Mouse (Mus musculus): Measurements from ENCODE around the gene Pcsk7. TPM values are rescaled to one million over a fixed set of nuclear protein-coding genes. Genes with fewer than 3 reads are reported as not detected.

The Pcsk7 gene
- total RNA-seq, 2 experiments from 2014 or later, result 9.6 to 10.0 TPM

DNA sequence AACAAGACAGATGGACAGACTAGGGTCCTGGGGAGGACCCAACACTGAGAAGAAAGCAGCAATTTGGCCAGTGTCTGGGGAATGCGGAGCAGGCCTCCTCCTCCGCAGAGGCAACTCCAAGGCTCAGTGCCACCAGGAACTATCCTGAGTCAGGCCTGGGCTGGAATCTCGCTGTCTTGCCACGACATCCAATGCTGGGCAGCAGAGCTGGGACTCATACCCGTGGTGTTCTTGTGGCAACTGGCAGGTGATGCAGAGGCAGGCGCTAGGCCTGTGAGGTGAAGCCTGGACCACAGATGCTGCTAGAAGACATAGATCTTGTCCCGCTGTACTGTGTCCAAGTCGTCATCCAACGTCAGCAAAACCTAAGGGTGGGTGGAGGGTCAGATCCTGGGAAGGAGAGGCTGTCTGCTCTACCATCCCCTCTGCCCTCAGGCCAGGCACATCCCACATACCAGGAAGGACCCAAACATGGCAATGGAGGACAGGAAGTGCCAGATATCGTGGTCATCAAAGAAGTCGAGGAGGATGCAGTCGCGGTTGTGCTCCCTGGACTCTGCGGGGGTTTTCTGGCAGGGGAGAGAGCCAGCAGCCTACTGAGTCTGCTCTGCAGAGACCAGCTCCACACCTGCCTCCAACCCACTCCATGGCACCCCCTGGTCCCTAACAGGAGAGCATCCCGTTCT, 32.8 kb downstream of the Pcsk7 start:
- DNase-seq, result no peak

DNA sequence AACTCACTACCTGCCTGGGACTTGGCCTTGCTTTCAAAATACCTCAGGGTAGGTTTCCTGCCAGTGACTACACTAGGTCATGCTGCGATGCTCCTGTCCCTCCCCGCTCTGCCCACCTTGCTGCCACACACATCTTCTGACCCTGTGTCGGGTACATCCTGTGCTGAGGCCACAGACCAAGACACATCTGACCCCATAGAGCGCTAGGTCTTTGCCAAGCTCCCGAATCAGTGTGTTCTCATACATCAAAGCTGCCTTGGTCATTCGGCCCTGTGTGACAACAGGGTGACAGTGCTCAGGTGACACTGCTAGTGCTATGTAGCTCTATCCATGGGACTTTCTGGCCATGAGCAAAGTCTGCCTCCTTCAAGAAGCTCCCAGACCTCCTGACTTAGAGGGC, 33.5 kb downstream of the Pcsk7 start:
- DNase-seq, result no peak

DNA sequence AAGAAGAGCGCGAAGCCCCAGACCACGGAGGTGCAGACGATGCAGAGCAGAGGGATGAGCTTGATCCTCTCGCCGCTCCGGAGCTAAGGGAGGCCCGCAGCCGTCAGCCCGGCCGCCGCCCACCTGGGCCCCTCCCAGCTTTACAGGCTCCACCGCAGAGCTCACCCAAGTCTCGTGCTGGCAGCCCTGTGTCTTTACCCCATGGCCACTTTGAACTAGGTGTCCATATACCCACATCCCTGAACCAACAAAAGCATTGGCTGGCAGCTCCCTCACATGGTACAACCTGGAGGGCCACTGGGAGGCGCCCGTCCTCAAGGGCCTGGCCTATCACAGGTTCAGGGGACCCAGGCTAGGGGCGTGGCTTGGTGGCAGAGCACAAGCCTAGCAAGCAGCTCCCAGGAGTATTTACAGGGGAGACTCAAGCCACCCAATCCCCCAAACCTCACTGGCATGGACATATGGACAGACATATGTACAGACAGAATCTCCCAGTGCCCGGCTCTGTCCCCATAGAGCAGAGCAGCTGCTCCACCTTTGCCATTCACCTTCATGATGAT, 35.1 kb downstream of the Pcsk7 start:
- DNase-seq, result no peak

DNA sequence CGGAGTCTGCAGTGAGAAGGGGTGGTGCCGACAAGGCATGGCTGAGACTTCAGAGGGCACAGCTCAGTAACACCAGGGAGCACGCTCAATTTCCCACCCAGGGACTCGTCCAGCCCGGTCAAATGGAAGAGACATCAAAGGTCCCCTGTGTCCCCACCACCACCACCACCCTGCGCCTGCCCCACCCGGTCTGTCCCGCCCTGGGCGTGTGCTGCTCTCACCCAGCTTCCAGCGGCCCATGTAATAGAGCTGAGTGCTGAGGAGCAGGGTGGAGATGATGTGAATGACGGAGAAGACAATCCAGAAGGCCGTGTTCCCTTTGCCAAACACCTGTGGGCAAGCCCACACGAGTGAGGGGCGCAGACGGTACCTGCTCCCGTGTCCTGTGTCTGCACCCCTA, 36.2 kb downstream of the Pcsk7 start:
- DNase-seq, result no peak

DNA sequence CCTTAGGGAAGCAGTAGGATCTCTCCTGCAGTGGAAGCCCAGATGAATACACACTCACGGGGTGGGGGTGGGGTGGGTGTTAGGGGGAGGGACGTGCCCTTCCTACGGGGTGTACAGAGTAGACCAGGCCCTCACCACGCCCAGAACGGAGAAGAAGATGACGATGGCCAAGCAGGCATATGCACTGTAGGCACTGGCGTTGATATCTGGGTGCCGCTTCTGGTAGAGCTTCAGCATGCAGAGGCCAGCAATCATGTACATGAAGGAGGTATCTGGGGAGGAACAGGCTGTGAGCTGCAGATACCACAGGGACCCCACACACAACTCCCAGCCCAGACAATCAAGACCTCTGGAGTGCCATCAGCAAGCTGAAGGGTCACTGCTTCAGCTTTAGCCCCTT, 36.6 kb downstream of the Pcsk7 start:
- no peak for DNase-seq

DNA sequence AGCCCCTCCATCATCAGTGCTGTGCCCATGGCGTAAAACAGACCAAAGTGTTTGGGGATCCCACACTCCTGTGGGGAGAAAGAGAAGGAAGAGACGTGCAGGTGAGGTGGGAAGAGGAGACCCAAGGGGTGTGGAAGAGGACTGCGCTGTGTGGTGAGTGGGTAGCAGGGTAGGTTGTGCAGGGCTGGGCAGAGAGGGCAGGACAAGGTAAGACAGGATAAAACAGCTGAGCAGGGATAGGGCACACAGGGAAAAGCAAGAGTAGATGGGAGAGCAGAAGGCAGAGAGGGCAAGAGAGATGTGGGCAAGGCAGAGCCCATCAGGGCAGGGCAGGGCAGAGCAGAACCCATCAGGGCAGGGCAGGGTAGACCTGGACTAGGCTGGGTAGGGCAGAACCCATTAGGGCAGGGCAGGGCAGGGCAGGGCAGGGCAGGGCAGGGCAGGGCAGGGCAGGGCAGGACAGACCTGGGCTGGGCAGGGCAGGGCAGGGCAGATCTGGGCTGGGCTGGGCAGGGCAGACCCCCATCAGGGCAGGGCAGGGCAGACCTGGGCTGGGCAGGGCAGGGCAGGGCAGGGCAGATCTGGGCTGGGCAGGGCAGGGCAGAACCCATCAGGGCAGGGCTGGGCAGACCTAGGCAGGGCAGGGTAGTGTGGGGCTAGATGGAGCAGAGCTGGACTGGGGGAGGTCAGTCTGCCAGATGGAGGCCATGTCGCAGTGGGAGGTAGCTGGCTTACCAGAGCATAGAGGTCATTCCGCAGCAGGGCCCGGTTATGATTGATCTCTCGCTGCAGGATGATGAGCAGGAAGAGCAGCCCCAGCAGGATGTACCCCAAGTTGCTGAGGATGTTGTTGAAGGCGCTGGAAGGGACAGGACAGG, 37.6 kb downstream of the Pcsk7 start:
- no peak for DNase-seq

DNA sequence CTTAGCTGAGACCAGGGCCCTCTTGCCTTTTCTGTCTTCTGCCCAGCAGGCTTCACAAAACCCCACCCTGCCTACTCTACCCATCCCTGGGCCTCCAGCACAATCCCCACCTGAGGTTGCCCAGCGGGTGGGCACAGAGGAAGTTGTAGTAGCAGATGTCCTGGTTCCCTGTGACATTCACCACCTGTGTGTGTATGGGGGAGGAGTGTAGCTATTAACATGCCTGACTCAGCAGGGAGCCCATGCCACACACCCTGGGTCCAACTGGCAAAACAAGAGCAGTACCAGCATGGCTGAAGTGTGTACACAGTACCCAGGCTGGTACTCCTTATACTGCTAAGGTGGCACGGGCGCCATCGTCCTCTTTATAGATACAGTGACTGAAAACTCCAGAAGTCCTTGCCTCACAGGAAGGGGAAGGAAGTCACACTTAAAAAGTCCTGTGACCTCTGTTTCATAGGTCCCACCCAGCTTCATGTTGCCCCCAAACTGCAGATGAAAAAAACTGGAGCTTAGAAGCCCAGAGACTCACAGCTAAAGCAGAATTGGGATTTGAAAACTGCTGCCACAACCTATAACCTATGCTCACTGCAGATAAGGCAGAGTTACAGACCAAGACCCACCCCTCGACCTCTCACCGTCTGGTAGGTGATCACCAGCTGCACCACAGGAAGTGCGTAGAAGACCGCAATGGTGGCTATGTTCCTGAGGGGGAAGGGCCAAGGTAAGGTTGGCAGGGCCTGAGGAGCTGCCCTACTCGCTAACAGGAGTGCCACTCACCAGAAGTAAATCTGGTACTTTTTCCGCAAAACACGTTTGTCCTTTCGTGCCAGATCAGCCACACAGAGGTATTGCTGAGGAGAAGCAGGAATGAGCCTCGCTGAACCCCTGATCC, 38.5 kb downstream of the Pcsk7 start:
- DNase-seq, result no peak

DNA sequence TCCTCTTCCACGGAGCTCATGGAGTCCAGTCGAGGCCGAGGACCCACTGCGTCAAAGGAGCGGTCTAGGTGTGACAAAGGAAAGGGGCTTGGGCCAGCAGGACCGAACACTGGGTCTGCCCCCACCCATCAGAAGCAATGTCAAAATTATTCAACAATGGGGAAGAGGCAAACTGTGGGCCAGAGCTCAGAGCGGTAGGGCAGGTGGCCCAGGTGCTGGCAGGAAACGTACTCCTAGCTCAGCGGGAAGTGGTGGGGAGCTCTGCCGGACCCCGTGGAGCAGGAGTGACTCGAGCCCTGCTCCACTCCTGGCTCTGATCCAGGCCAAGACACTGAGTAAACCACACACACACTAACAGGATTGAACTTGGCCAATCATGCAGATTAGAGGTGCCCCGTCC, 39.4 kb downstream of the Pcsk7 start:
- peak; percentile 5 for DNase-seq

DNA sequence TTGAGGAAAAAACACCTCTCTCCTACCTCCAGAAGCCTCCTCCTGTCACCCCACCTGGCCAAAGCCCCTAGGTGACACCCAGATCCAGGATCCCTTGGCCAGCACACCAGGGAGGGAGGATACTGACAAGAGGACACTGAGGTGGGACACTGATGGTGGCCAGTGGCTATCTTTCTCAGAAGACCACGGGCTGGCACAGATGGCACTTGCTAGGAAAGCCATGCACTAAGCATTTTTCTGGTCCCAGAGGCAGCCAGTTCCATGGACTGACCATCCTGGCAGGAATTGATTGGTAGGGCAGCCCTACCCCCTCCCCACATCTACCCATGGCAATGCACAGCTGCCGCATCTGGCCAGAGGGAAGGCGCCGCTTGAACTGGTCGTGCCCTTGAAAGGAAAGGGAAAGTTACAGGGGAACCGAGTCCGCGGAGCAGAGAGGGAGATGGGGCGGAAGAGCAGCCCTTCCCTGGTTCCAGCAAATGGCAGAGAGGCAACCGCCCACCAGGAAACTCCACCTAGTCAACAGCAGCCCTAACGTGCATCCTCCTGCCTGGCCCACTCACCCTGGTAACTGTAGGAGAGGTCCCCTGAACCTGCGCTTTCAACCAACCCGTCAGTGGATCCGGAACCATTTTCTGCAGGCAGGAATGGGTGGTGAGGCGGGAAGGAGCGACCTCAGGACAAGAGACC, 40.0 kb downstream of the Pcsk7 start:
- peak; percentile 4 for DNase-seq

DNA sequence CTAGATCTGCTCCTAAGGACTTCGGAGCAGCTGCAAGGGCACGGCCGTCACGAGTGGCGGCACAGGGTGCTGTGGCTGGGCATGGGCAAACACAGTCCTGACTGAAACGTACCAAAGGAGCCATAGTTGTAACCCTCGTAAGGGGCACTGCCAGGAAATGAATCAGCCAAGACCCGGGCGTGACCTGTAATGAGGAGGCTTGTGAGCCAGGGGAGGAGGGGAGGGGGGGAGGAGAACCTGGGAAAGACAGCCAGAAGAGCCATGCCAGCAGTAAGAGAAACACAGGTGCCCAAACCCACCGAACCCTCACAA, 40.5 kb downstream of the Pcsk7 start:
- no peak for DNase-seq

DNA sequence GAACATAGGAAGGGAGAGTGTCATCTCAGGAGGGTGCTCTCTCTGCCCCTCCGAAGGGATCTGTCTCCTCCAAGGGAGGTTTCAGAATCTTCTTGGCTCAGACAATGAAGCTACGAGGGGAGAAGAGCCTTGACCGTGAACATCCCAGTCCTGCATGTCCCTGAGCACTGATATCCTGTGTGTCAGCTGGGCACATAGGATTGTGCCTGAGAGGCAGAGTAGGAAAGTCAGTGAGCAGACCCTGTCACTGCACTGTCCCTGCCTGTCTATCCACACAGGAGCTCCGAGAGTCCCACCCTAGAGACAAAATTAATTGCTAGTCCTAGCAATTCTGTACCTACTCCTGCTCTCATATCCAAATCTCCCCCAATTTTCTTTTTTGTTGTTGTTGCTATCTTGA, 45.8 kb downstream of the Pcsk7 start:
- no peak for DNase-seq

DNA sequence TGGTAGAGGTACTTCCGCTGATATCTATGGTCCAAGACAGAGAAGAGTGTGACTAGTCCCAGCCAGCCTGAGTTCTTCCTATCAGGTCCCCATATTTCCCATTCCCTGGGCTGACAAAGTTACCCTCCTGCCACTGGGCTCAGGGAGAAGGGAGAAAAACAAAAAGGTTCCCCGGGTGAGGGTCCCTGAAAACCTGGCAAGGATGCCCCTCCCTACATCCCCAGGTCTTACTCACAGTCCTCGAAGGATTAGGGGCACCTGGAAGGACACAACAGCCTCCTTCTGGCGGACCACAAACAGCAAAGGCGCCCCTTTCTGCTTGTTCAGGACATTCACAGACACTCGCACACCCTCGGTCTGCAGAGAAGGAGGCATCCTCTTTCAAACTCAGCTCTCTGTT, 46.6 kb downstream of the Pcsk7 start:
- DNase-seq, result no peak

DNA sequence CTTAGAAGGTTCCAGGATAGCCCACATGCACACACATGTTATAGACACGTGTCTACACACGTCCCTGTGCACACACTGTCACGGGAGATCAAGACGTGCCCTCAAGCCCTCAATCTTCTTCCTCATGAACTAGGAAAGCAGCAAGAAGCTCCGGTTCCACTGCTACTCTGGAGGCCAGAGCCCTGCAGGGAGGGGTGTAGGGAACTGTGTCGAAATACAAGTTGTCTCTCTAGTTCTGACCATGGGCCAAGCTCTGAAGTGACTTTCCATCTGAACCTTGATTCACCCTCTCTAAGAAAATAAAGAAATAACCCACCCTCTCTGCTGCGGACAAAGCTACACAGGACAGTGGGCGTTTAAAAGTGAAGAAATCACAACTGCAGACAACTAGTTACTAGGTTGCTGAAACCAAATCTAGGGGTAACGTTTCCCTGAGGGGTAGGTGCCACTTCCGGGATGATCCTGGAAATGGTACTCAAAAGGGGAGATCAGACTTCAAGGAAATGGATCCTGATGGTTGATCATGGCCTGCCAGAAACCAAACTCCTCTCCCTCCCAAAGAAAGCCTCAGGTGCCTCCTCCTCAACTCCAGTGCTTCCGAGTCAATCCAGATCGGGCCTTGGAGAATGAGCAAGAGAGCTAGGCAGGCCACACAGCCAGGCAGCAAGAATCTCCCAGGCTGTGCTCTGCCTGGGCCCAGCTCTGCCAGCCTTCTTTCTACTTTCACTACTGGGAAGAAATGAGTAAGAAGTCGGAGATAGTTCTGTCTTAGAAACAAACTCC, 47.4 kb downstream of the Pcsk7 start:
- peak; percentile 9 for DNase-seq

DNA sequence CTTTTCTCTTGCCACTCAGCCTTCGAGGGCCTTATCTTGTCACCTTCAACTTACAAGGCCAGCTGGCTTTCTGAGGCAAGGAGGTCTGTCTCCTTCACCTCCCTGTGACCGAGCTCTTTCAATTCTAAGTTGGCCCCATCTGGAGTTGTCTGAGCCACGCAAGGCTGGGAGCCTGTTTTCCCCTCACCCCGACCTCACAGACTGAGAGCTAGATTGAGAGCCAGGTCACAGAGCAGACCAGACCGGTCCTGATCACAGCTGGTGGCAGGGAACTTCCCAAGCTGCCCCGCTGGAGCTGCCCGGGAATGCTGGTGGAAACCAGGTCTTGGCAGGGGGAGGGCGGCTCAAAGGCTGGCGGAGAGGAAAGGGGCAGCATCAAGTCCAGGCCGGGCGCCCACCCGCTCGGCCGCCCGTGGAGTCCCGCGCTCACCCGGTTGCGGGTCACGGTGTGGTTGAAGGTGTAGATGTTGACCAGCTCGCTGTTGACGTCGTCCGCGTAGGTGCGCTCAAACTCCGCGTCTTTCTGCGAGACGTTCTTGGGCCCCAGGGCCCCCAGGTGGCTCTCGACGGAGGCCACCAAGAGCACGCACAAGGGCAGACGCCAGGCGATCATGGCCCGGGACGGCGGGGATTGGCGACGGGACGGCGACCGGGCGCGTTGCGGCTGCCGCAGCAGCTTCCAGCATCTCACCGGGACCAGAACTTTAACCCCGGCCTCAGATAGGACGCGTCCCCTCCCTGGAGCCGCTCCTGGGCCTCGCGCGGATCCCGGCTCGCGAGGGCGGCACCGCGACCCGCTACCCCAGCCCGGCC, 48.2 kb downstream of the Pcsk7 start:
- DNase-seq, result peak; percentile 48

DNA sequence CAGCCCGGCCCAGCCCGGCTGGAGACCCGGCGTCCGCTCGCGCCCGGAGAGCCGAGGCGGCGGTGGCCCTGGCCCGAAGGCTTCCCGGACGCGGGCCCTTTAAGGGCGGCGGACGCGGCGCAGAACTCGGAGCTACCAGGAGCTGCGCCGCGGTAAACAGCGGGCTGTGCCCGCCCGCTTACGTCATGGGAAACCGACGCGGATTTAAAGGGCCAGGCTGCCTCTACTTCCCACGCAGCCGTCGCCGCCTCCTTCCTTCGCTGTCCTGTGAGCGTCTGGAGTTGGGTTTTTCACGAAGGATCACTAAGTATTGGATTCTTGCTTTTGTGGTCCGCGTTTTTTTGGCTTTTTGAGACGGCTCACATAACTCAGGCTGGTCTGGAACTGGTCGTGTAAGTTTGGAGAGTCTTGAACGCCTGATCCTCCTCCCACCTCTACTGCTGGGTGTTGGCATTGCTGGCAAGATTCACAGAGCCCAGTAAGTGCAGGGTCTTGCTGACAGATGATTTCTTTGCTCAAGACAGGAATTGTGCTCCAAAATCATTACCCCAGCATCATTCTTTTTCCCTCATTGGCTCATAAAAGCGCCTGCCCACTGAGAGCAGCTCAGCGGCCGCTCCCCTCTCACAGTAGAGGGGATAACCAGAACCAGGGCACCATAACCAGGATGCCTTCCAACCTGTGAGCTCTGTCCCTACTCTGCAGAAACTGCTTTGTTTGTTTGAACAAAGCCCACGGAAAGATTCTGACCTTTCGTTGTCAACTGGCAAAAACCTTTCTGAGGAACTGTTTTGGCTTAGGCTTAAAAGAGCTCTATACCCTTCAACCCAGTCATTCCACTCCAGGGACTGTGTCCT, 49.0 kb downstream of the Pcsk7 start, which contains the start of gene Sidt2:
Sidt2 (minus strand) TSS at position 152 of the 857 bp plus-strand sequence.
- DNase-seq, result peak; percentile 88

DNA sequence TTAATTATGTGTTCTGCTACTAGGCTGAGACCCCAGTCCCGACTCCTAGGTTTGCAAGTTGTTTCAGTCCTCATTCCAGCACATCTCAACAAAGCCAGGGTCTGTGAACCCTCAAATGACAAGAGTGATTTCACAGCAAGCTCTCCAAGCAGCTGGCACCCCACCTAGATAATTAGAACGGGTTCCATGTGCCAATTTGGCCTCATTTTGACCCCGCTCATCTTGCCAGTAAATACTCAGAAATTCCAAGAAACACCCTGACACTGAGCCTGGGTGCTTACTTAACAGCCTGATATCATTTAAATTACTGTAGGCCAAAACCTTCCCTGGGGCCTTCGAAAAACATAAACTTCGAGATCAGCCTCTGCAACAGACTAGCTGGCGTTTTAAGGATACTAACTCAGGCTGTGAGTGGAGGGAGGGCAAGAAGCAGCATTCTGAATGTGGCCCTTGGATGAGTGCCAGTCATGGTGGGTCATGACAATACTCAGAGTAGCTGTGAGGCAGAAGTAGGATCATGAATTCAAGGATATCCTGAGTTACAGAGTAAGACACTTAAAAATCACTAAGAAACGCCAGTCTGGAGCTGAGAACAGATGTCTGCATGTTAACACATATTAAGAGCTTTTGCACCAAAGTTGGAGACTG, 51.9 kb downstream of the Pcsk7 start:
- DNase-seq, result no peak

DNA sequence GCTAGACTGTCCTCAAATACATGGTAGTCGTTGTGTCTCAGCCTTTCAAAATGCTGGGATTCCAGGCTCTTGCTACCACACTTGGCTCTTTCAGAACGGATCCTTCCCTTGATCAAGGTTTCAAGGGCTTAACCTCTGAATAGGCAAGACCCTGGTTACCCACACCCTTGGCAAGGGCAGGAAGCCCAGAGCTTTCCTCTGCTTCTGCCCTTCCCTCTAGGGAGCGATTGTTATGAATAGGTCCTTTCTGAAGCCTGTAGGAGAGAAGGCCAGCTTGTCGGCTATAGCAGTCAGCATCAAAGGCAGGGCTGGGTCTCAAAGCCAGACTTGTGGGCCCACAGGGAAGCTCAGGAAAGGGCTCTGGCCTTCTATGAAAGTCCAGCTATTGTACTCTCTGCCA, 52.6 kb downstream of the Pcsk7 start:
- no peak for DNase-seq

DNA sequence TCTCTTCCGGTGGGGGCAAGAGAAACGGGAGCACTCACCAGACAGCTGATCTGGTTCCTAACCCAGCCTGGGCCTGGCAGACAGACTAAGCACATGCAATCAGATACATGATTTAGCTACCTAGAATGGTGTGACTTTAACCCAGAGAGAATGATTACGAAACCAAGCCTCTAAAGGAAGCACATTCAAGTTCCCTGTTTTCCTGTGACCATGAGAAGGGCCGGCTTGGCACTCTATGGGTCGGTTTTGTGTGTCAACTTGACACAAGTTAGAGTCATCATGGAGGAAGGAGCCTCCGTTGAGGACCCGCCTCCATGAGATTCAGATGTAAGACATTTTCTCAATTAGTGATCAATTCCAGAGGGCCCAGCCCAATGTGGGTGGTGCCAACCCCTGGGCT, 53.4 kb downstream of the Pcsk7 start:
- no peak for DNase-seq

DNA sequence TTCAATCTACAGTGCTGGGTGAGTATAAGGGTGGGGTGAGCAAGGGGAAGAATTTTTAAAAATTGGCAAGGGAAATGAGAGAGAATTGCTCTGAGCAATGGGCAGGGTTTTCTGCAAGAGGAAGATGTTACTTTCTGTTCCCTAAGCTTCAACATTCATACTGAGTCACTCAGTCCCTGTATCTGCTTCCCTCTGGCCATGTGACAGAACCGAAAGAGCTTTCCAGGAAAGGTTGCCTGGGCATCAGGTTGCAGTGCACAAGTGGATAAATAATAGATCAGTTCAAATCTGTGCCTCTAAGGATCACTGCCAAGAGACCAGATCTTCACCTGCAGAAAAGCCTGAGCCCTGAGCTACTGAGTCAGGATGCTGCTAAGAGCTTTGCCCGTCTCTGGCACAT, 55.6 kb downstream of the Pcsk7 start:
- DNase-seq, result no peak

Measured in gastrocnemius, postnatal 25 days (tissue).